In the genomic region with DNA sequence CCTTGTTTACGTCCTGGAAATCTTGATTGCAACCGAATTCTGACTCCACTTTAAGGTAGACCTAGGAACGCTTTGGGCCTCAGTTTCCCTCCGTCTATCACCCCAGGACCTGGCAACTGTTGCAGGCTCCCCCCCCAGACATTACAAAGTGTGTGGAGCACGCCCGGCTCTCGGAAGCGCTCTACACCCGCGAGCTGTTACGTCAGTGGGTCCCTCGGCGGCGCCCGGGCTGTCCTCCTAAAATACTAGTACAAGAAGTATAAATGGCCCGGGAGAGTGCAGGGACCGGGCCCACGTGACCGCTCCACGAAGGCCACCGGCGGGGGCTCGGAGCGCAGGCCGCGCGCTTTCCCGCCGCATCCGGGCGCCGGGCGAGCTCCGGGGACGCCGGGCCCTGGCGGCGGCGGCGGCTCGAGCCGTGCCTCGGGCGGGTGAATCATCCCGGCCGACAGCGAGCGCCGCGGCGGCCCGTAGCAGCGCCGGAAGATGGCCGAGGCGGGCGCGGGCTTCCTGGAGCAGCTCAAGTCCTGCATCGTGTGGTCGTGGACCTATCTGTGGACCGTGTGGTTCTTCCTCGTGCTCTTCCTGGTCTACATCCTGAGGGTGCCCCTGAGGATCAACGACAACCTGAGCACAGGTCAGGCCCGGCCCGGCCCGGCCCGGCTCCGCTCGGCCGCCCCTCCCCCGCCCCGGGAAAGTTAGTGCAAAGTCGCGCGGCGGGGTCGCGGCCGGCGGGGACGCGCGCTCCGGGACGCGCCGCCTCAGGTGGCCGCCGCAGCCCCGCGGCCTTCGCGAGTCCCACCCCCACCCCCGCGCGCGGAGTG, we compare ENCODE assay signal across 8 mouse cellular contexts. TPM values are rescaled to one million over a fixed set of nuclear protein-coding genes. Genes with fewer than 3 reads are reported as not detected.
DNase-seq lines count a peak whose midpoint lies in the region; ATAC-seq and TF ChIP-seq lines count a peak whose summit lies in the region.

No protein-coding gene starts in this region.

- 0 out of 2 replicates have a peak, but pooled peaks cover 7% of the 10 kb centered on the region for H3K4me1 ChIP-seq in forebrain, embryonic 14.5 days (ENCODE audit: control insufficient read depth, insufficient read depth, low read length)
- H3K4me1 ChIP-seq in lung, adult 2 months (ENCODE audit: control insufficient read depth, insufficient read depth, low read length), result peaks cover 3% of the 10 kb centered on the region
- H3K4me1 ChIP-seq in neural tube, embryonic 15.5 days, result peaks cover 11% of the 10 kb centered on the region

- DNase-seq in ES-CJ7 (ENCODE audit: low read depth, low spot score), result peak; percentile 43
- DNase-seq in cerebellum, adult 11 months, result peak; percentile 48
- DNase-seq in forebrain, embryonic 14.5 days (ENCODE audit: low spot score), result peak; percentile 64
- peak; percentile 76 to 80 for DNase-seq in heart, postnatal 14 days
- peak; percentile 16 for DNase-seq in large intestine, adult 2 months (ENCODE audit: low read depth, low spot score)
- DNase-seq in lung, adult 2 months, result peak; percentile 67
- peak; percentile 75 for DNase-seq in testis, postnatal 14 days (ENCODE audit: low spot score)

- H3K4me3 ChIP-seq in forebrain, embryonic 14.5 days (ENCODE audit: low read depth, low read length), result peak overlapping the region; percentile 72
- peak overlapping the region; percentile 97 for H3K4me3 ChIP-seq in lung, adult 2 months (replicated peaks; ENCODE audit: extremely low read depth, low read depth, low read length)
- peak overlapping the region; percentile 67 for H3K4me3 ChIP-seq in neural tube, embryonic 15.5 days (replicated peaks)

- H3K27ac ChIP-seq in forebrain, embryonic 14.5 days (ENCODE audit: low read depth, low read length), result peak overlapping the region; percentile 76
- H3K27ac ChIP-seq in neural tube, embryonic 15.5 days (replicated peaks), result peak overlapping the region; percentile 79

- WGBS in forebrain, embryonic 14.5 days, result 1% methylated on average over 81 of the region's 97 CpGs
- 1% methylated on average over 97 of the region's 97 CpGs for WGBS in large intestine, adult 2 months
- under 1% methylated on average over 95 of the region's 97 CpGs for WGBS in lung, adult 2 months
- under 1% methylated on average over 85 of the region's 97 CpGs for WGBS in neural tube, embryonic 15.5 days

- intact Hi-C loops in heart, postnatal 14 days (cut with DNase I), result loop anchor here (1.0 kb wide), 1 partner anchor 57 kb away; no protein-coding TSS in a partner anchor

- H3K9ac ChIP-seq in forebrain, embryonic 14.5 days (ENCODE audit: low read length), result peak overlapping the region; percentile 80
- H3K9ac ChIP-seq in neural tube, embryonic 15.5 days (replicated peaks), result peak overlapping the region; percentile 61

- TF ChIP-seq CTCF in lung, adult 2 months (IDR thresholded peaks at IDR 0.05; ENCODE audit: insufficient read depth, low read length), result no peak

- peak; percentile 37; the same call in 1 of the 2 replicates for TF ChIP-seq POLR2A in lung, adult 2 months (IDR thresholded peaks at IDR 0.05; ENCODE audit: borderline replicate concordance, extremely low read depth, low read depth, low read length)

- no peaks in the 10 kb centered on the region for H3K9me3 ChIP-seq in forebrain, embryonic 14.5 days (replicated peaks; ENCODE audit: control insufficient read depth, low read length)
- no peaks in the 10 kb centered on the region for H3K9me3 ChIP-seq in neural tube, embryonic 15.5 days (replicated peaks)

- peak overlapping the region; percentile 76 for H3K4me2 ChIP-seq in forebrain, embryonic 14.5 days (ENCODE audit: low read length)
- peak overlapping the region; percentile 92 for H3K4me2 ChIP-seq in neural tube, embryonic 15.5 days

- H3K36me3 ChIP-seq in forebrain, embryonic 14.5 days (ENCODE audit: control insufficient read depth, insufficient read depth, low read length), result no peaks in the 10 kb centered on the region
- H3K36me3 ChIP-seq in neural tube, embryonic 15.5 days, result no peaks in the 10 kb centered on the region

- peak; percentile 83 for ATAC-seq in forebrain, embryonic 14.5 days
- peak; percentile 82 for ATAC-seq in neural tube, embryonic 15.5 days (ENCODE audit: low FRiP score)

- H3K27me3 ChIP-seq in forebrain, embryonic 14.5 days (replicated peaks; ENCODE audit: control insufficient read depth, insufficient read depth, low read length), result no peaks in the 10 kb centered on the region
- H3K27me3 ChIP-seq in neural tube, embryonic 15.5 days (replicated peaks), result no peaks in the 10 kb centered on the region; the same call in none of the 2 replicates

RNA-seq across cellular contexts. Expression of a gene that starts 1.2 kb away (rescaled TPM):
- 55.2 and 60.3 TPM in 2 replicates for polyA plus RNA-seq in forebrain, embryonic 14.5 days (2014; fragmentation: Nextera tagmentation; extraction: Ambion mirVana)
- 10 to 100 TPM; 19.0 to 19.3 TPM for total RNA-seq in heart, postnatal 14 days (2021)
- 7.7 and 8.9 TPM in 2 replicates for polyA plus RNA-seq in large intestine, adult 2 months (2012; rRNA removed)
- polyA plus RNA-seq in lung, adult 2 months (2012; rRNA removed), result 6.3 and 9.9 TPM in 2 replicates
- polyA plus RNA-seq in neural tube, embryonic 15.5 days (2015; fragmentation: Nextera tagmentation; extraction: Ambion mirVana), result 53.8 and 59.2 TPM in 2 replicates

RNA-seq across cellular contexts. Expression of a gene that starts 57.9 kb away (rescaled TPM):
- polyA plus RNA-seq in forebrain, embryonic 14.5 days (2014; fragmentation: Nextera tagmentation; extraction: Ambion mirVana), result 276 and 299 TPM in 2 replicates
- 100 to 1,000 TPM; 129 to 138 TPM for total RNA-seq in heart, postnatal 14 days (2021)
- polyA plus RNA-seq in large intestine, adult 2 months (2012; rRNA removed), result 21.5 and 24.8 TPM in 2 replicates
- polyA plus RNA-seq in lung, adult 2 months (2012; rRNA removed), result 9.1 and 17.6 TPM in 2 replicates
- 248 and 260 TPM in 2 replicates for polyA plus RNA-seq in neural tube, embryonic 15.5 days (2015; fragmentation: Nextera tagmentation; extraction: Ambion mirVana)

Comparison
In these comparisons a context has a peak if more than half of its experiments do, and no peak if none do; other contexts are left out.
1. Peak in every context shown above with its lines: DNase-seq, ATAC-seq, H3K4me3 ChIP-seq and H3K27ac ChIP-seq.
2. DNase-seq: peak in every context shown above with its lines; median percentile 78 in heart, postnatal 14 days; 75 in testis, postnatal 14 days; 67 in lung, adult 2 months; 64 in forebrain, embryonic 14.5 days; 48 in cerebellum, adult 11 months; 43 in ES-CJ7; 16 in large intestine, adult 2 months.